Mouse (Mus musculus) forebrain, embryonic 15.5 days (tissue): ENCODE results near the gene Zfp593. TPM values are rescaled to one million over a fixed set of nuclear protein-coding genes. Genes with fewer than 3 reads are reported as not detected.
A peak's percentile ranks its signal among the peaks of the same experiment; 100 is the strongest.

Experiments
- ATAC-seq: fragments of 200-750 bp; cut with Nextera tagmentation; replicated peaks from 2 replicates; pipeline ENCODE4 v1.8.0; 2017; ENCODE audit warnings: mild to moderate bottlenecking, moderate TSS enrichment, moderate library complexity
- H3K27ac ChIP-seq: fragments of 300-500 bp; sonication (generic); replicated peaks from 2 replicates; pipeline ENCODE4 v1.5.1; 2015; ENCODE audit warnings: mild to moderate bottlenecking, inconsistent platforms
- H3K27me3 ChIP-seq: fragments of 300-500 bp; sonication (generic); 2 replicates; pipeline ENCODE4 v1.6.1; 2015; ENCODE audit warnings: inconsistent platforms
- H3K36me3 ChIP-seq: fragments of 300-500 bp; sonication (generic); 2 replicates; pipeline ENCODE4 v1.6.1; 2015; ENCODE audit warnings: mild to moderate bottlenecking, inconsistent platforms
- H3K4me1 ChIP-seq: fragments of 300-500 bp; sonication (generic); 2 replicates; pipeline ENCODE4 v1.6.1; 2015; ENCODE audit warnings: inconsistent platforms
- H3K4me2 ChIP-seq: fragments of 300-500 bp; sonication (generic); replicated peaks from 2 replicates; pipeline ENCODE4 v1.6.1; 2015; ENCODE audit warnings: mild to moderate bottlenecking, inconsistent platforms
- H3K4me3 ChIP-seq: fragments of 300-500 bp; sonication (generic); 2 replicates; pipeline ENCODE4 v1.5.1; 2015; ENCODE audit warnings: mild to moderate bottlenecking, inconsistent platforms
- H3K9ac ChIP-seq: fragments of 300-500 bp; sonication (generic); replicated peaks from 2 replicates; pipeline ENCODE4 v1.6.1; 2015; ENCODE audit warnings: mild to moderate bottlenecking, inconsistent platforms
- H3K9me3 ChIP-seq: fragments of 300-500 bp; sonication (generic); 2 replicates; pipeline ENCODE4 v1.6.1; 2016; ENCODE audit warnings: inconsistent platforms
- WGBS: fragments of 180-500 bp; shearing (Covaris S2); methylation state at CpG from one replicate; pipeline ENCODE4 v1.1.7; 2015; ENCODE audit warnings: mixed read lengths; 5-methylcytosine and 5-hydroxymethylcytosine counted together
- polyA plus RNA-seq: library from polyadenylated mRNA; unstranded; fragments of >200 nt; fragmentation: Nextera tagmentation; extraction: Ambion mirVana; gene quantifications from 2 replicates; pipeline ENCODE4 v1.2.1, GENCODE M21; 2015

Gene Zfp593
- polyA plus RNA-seq, 1 experiment from 2014 or later = 17.8 TPM

GRCm38 (mm10) chr4:134253722-134254324 is 8.4 kb upstream of the Zfp593 start, which contains the start of gene Grrp1:
Gene Grrp1, minus strand, starts transcription at chr4:134254106.
- H3K4me3 ChIP-seq = 0 out of 2 replicates have a peak within 1 kb of the TSS, but pooled peaks have one; percentile 8
- H3K4me2 ChIP-seq = no peak within 1 kb of the TSS
- no peaks in the 10 kb centered on the region for H3K9me3 ChIP-seq
- no peak for ATAC-seq
- no peak within 1 kb of the TSS for H3K27ac ChIP-seq
- no peaks in the 10 kb centered on the region for H3K36me3 ChIP-seq
- peaks cover 62% of the 10 kb centered on the region for H3K27me3 ChIP-seq
- H3K9ac ChIP-seq = no peak within 1 kb of the TSS
- WGBS = 2% methylated on average over 13 of the region's 13 CpGs
- peaks cover 34% of the 10 kb centered on the region for H3K4me1 ChIP-seq

GRCm38 (mm10) chr4:134252911-134253721 is 7.7 kb upstream of the Zfp593 start:
- H3K4me1 ChIP-seq = peaks cover 34% of the 10 kb centered on the region
- H3K27ac ChIP-seq = no peak overlapping the region
- 0 out of 2 replicates have a peak overlapping the region, but pooled peaks have one; percentile 8 for H3K4me3 ChIP-seq

GRCm38 (mm10) chr4:134252131-134252910 is 6.9 kb upstream of the Zfp593 start:
- ATAC-seq = 0 out of 2 replicates have a peak, but pooled peaks have one; percentile 1
- peaks cover 75% of the 10 kb centered on the region for H3K27me3 ChIP-seq
- no peaks in the 10 kb centered on the region for H3K36me3 ChIP-seq
- peak overlapping the region; percentile 73 for H3K4me2 ChIP-seq
- peaks cover 34% of the 10 kb centered on the region for H3K4me1 ChIP-seq
- peak overlapping the region; percentile 54 for H3K4me3 ChIP-seq
- WGBS = 4% methylated on average over 22 of the region's 22 CpGs
- peak overlapping the region; percentile 52 for H3K9ac ChIP-seq
- H3K27ac ChIP-seq = peak overlapping the region; percentile 62; the same call in 1 of the 2 replicates
- no peaks in the 10 kb centered on the region for H3K9me3 ChIP-seq

More at GRCm38 (mm10) chr4:134252911-134253721, 7.7 kb upstream of the Zfp593 start:
- Histone ChIP-seq H3K4me2 (no peak overlapping the region), H3K27me3 (peaks cover 68% of the 10 kb centered on the region), H3K36me3 (no peaks in the 10 kb centered on the region), H3K9ac (no peak overlapping the region), H3K9me3 (no peaks in the 10 kb centered on the region)
- ATAC-seq = no peak
- 12% methylated on average over 15 of the region's 15 CpGs for WGBS

DNA sequence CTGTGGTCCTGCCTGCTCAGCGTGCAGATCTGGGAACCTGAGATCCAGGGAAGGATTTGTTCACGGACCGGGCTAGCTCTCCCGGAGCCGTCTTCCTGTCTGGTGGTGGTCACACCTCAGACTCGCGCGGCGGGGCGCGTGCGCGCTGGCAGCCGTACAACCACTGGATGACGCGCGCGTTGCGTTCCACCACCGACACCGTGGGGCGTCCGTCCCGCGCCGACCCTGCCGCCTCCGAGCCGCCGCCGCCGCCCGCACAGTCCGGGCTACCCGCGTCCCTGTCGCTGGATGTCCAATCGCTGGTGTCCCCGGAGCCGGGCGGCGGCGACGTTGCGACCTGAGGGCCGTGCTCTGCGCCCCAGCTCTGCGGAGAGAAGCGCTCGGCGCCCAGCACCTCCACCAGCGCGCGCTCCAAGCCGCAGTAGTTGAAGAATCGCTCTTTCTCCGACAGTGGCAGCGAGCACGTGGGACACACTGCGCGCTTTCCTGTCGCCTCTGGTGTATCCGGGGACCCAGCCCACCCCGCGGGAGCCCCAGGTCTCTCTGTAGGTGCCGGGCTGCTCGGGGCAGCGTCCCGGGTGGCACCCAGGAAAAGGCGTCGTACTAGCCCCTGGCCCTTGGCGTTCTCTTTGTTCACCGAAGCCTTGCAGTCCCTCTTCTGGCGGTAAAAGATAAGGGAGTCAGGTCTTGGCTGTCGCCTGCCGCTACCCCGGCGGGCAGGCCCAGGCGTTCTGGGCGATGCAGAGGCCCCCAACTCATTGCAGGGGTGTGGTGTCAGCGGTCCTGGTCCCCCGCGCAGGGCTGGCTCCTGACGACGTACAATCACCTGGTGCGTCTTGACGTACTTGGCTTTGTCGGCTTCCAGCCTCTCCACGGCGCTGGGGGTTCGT is 6.1 kb upstream of the Zfp593 start:
- Histone ChIP-seq H3K9ac (peak overlapping the region; percentile 52), H3K36me3 (no peaks in the 10 kb centered on the region), H3K27ac (peak overlapping the region; percentile 62), H3K9me3 (no peaks in the 10 kb centered on the region), H3K27me3 (peaks cover 81% of the 10 kb centered on the region), H3K4me3 (peak overlapping the region; percentile 54), H3K4me1 (peaks cover 34% of the 10 kb centered on the region), H3K4me2 (peak overlapping the region; percentile 73)
- under 1% methylated on average over 90 of the region's 91 CpGs for WGBS
- ATAC-seq = peak; percentile 47

- WGBS = 7% methylated on average over 10 of the region's 10 CpGs
- H3K27ac ChIP-seq = peak overlapping the region; percentile 62; the same call in 1 of the 2 replicates
- H3K9ac ChIP-seq = peak overlapping the region; percentile 52
- no peaks in the 10 kb centered on the region for H3K36me3 ChIP-seq
- H3K4me3 ChIP-seq = peak overlapping the region; percentile 54
- peak overlapping the region; percentile 73 for H3K4me2 ChIP-seq
- no peaks in the 10 kb centered on the region for H3K9me3 ChIP-seq
- peaks cover 39% of the 10 kb centered on the region for H3K4me1 ChIP-seq
- H3K27me3 ChIP-seq = peaks cover 81% of the 10 kb centered on the region
- ATAC-seq = no peak
Observed at GRCm38 (mm10) chr4:134250930-134251240, 5.5 kb upstream of the Zfp593 start.

DNA sequence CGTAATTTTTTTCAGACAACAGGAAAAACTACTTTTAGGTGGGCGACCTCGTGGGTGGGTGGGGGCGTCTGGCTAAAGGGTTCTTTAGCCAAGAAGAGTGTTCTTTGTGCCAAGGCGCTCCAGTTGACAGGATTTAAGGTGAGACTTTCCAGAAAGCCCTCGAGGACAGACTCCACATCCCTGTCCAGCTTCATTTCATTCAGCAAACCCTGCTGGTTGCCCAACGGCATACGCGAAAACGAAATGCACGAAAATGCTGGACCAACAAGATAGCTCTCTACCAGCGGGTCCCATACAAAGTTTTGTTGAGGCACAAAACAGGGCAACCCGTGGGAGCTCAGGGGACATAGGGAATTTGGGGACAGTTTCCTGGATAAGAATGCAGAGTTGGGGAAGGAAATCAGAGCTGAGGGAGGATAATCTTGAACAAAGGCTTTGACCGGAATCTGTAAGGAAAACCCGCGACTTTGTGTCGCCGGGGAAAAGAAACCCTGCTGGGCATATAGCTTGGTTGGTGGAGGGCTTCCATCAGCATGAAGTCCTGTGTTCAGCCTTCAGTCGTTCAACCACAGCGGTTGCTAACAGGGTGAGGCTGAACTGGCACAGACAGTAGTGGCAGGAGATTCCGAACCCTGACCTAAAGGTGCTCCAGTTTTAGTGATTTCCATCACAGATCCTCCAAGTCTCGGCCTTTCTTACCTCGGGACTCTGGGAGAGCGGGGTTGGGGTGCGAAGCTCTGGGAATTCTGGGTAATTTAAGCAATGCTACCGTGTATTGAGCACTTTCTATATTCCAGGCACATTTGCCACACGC is 4.9 kb upstream of the Zfp593 start:
- peaks cover 43% of the 10 kb centered on the region for H3K4me1 ChIP-seq
- no peaks in the 10 kb centered on the region for H3K36me3 ChIP-seq
- H3K27ac ChIP-seq = 0 out of 2 replicates have a peak overlapping the region, but pooled peaks have one; percentile 62
- 5% methylated on average over 27 of the region's 27 CpGs for WGBS
- peak overlapping the region; percentile 73 for H3K4me2 ChIP-seq
- peak overlapping the region; percentile 54 for H3K4me3 ChIP-seq
- peaks cover 81% of the 10 kb centered on the region for H3K27me3 ChIP-seq
- peak overlapping the region; percentile 52 for H3K9ac ChIP-seq
- H3K9me3 ChIP-seq = no peaks in the 10 kb centered on the region
- no peak for ATAC-seq

DNA sequence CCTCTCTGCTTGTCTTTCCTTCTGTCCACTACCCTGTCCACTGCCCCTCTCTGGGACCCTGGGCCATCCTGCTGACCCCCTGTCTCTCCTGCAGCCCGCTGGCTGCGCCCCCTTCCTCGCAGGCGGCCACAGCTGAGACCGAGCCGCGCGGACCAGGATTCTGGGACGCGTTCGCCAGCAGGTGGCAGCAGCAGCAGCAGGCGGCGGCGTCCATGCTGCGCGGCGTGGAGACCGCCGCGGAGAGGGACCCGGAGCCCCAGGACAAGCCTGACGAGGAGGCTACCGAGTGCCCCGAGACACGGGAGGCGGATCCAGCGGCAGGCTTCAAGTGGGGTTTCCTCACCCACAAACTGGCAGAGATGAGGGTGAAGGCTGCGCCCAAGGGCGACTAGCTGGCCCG is 4.3 kb upstream of the Zfp593 start:
- Histone ChIP-seq H3K4me1 (peaks cover 48% of the 10 kb centered on the region), H3K9ac (peak overlapping the region; percentile 43), H3K4me2 (peak overlapping the region; percentile 73), H3K27ac (no peak overlapping the region), H3K4me3 (peak overlapping the region; percentile 54), H3K27me3 (peaks cover 74% of the 10 kb centered on the region), H3K36me3 (no peaks in the 10 kb centered on the region), H3K9me3 (no peaks in the 10 kb centered on the region)
- 1% methylated on average over 30 of the region's 30 CpGs for WGBS
- ATAC-seq = peak; percentile 53; the same call in 1 of the 2 replicates

DNA sequence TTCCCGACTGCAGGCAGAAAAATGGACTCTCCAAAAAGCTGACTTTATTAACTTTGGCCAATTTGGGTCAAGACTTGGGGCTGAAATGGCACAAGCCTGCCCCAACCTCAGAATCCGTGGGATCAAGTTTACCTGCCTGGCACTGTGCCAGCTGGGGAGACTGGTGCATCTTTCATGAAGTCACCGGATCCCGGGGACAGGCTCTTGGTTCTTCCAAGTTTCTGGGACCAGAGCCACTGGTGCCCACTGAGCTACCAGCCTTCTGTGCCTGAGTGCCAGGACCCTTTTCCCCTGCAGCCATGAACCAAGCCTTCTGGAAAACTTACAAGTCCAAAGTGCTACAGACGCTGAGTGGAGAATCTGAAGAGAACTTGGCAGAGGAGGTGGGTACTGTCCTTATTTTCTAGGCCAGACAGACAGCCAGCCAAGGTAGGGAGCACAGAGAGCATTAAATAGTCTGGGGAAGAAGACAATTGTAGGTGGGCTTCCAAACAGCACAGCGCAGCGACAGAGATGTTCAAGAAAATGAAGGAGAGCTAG is 1.4 kb upstream of the Zfp593 start, which contains the start of gene Gm30191:
Gene Gm30191, plus strand, starts transcription at position 217 of the 540 bp plus-strand sequence.
- peak within 1 kb of the TSS; percentile 88; the same call in 1 of the 2 replicates for H3K9ac ChIP-seq
- 72% methylated on average over 7 of the region's 7 CpGs for WGBS

DNA sequence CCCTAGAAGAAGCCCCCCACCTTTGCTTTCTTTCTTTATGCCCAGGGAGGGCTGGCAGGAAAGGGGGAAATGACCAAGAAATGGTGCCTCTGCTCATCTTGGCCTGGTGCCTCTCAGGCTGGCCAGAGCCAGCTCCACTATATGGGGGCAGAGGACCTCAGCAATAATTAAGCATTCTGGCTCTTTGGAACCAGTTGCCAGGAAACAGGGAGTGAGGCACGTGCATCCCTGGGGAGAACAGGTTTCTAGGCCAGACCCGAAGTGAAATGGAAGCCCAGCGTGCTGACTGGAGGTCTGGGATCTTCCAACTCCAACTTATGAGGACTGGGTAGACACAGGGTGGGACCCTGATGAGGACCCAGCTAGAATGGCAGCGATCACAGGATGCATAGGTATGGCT is 864 bp upstream of the Zfp593 start:
- Histone ChIP-seq H3K9me3 (no peaks in the 10 kb centered on the region), H3K27me3 (peaks cover 43% of the 10 kb centered on the region), H3K4me2 (peak overlapping the region; percentile 97), H3K9ac (no peak overlapping the region), H3K27ac (no peak overlapping the region), H3K36me3 (no peaks in the 10 kb centered on the region), H3K4me3 (0 out of 2 replicates have a peak overlapping the region, but pooled peaks have one; percentile 84), H3K4me1 (peaks cover 43% of the 10 kb centered on the region)
- WGBS = 32% methylated on average over 4 of the region's 4 CpGs
- no peak; the same call in 1 of the 2 replicates for ATAC-seq

More for the DNA sequence above, 1.4 kb upstream of the Zfp593 start, which contains the start of gene Gm30191:
- H3K4me1 ChIP-seq = peaks cover 48% of the 10 kb centered on the region
- no peaks in the 10 kb centered on the region for H3K36me3 ChIP-seq
- no peaks in the 10 kb centered on the region for H3K9me3 ChIP-seq
- H3K27ac ChIP-seq = no peak within 1 kb of the TSS; the same call in 1 of the 2 replicates
- peaks cover 47% of the 10 kb centered on the region for H3K27me3 ChIP-seq
- peak within 1 kb of the TSS; percentile 97 for H3K4me2 ChIP-seq
- no peak for ATAC-seq
- peak within 1 kb of the TSS; percentile 84 for H3K4me3 ChIP-seq
